1 mouse cellular context compared by ENCODE assay signal in the genomic region with DNA sequence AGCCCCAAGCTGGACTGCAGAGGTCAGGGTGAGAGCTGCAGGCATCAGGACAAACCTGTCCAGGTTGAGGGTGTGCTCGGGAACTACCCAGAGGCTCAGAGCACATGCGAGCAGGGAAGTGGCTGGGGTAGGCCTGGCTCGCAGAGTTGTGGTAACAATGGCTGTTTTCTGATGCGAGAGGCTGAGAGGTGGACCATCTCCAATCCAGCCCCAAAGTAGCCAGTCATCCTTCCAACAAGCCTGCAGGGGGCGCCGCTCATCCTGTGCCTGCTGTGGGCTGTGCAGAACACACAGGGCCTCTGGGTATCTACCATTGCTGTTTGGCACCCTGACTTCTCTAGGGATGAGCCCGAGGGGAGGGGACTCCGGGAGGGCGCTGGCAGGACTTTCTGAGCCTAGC.
TF ChIP-seq lines count a peak whose summit lies in the region.

No protein-coding gene starts in this region.

TF ChIP-seq in CH12.LX, 34 proteins besides CTCF, POLR2A, EP300 and RAD21:
- TF ChIP-seq MYC (IDR thresholded peaks at IDR 0.05; ENCODE audit: low read depth, low read length) = peak; percentile 70; the same call in 1 of the 2 replicates
- 0 out of 2 replicates have a peak, but pooled peaks have one; percentile 8 for TF ChIP-seq RCOR1 (conservative IDR thresholded peaks at IDR 0.05; ENCODE audit: low read depth, low read length)
- TF ChIP-seq MXI1 (IDR thresholded peaks at IDR 0.05; ENCODE audit: low read depth, low read length) = 0 out of 2 replicates have a peak, but pooled peaks have one; percentile 16
- TF ChIP-seq IRF4 (IDR thresholded peaks at IDR 0.05; ENCODE audit: low read depth, low read length) = no peak
- TF ChIP-seq UBTF (IDR thresholded peaks at IDR 0.05; ENCODE audit: low read depth, low read length) = no peak
- TF ChIP-seq POLR2AphosphoS2 (IDR thresholded peaks at IDR 0.05; ENCODE audit: low read depth, low read length) = no peak
- TF ChIP-seq ETS1 (conservative IDR thresholded peaks at IDR 0.05; ENCODE audit: low read depth, low read length) = no peak; the same call in none of the 2 replicates
- TF ChIP-seq MAFK (IDR thresholded peaks at IDR 0.05; ENCODE audit: insufficient replicate concordance, low read length) = no peak
- no peak for TF ChIP-seq JUND (conservative IDR thresholded peaks at IDR 0.05; ENCODE audit: low read depth, low read length)
- peak; percentile 49; the same call in 1 of the 2 replicates for TF ChIP-seq HCFC1 (IDR thresholded peaks at IDR 0.05; ENCODE audit: low read depth, low read length)
- TF ChIP-seq CHD2 (IDR thresholded peaks at IDR 0.05; ENCODE audit: low read length) = no peak
- no peak for TF ChIP-seq ELF1 (IDR thresholded peaks at IDR 0.05; ENCODE audit: low read depth, low read length)
- peak; percentile 62; the same call in 1 of the 2 replicates for TF ChIP-seq MAX (IDR thresholded peaks at IDR 0.05; ENCODE audit: low read length)
- no peak for TF ChIP-seq NELFE (IDR thresholded peaks at IDR 0.05; ENCODE audit: low read depth, low read length)
- TF ChIP-seq MEF2A (IDR thresholded peaks at IDR 0.05; ENCODE audit: borderline replicate concordance, low read depth, low read length) = peak; percentile 70; the same call in 1 of the 2 replicates
- peak; percentile 28; the same call in 1 of the 2 replicates for TF ChIP-seq SMC3 (IDR thresholded peaks at IDR 0.05; ENCODE audit: low read depth, low read length)
- TF ChIP-seq TCF12 (IDR thresholded peaks at IDR 0.05; ENCODE audit: low read depth, low read length) = no peak
- no peak for TF ChIP-seq PAX5 (IDR thresholded peaks at IDR 0.05; ENCODE audit: low read length)
